In the genomic region with DNA sequence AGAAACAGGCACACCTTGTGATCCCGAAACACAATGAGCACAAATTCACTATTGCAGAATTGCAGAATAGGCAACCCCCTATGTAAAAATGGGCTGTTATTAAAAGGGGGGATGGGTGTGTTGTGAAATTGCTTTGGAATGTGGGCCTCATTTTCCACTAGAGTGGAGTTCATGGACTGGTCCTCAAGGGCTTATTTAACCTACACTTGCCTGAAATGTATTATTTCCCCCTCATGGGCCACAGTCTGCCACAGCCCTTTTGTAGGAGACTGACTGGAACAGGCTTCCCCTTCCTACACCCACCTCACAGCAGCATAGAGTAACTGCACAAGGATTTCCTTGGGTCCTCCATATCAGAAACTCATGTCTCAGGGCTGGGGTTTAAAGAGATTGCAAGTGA, we compare ENCODE assay signal across 22 mouse cellular contexts.
DNase-seq lines count a peak whose midpoint lies in the region; ATAC-seq lines count a peak whose summit lies in the region.
"Had no signal": no experiment of that assay in that cellular context is flagged by ENCODE, and none has a peak within 500 bp of the region (broad histone marks: within the 10 kb centered on the region; RNA-seq: fewer than 3 reads in every experiment).

No protein-coding gene starts in this region.

- DNase-seq in embryo, embryonic 10.5 days (ENCODE audit: low spot score), result peak; percentile 9
- DNase-seq in embryo, embryonic 9.5 days (ENCODE audit: extremely low spot score), result no peak
- no peak for DNase-seq in lung, postnatal 25 days (ENCODE audit: low spot score)
- no peak for DNase-seq in liver, embryonic 11.5 days (ENCODE audit: low spot score)
- DNase-seq: adrenal gland, postnatal 10 days; B cell, adult 2 months; cerebellum, adult 11 months; cerebellum, adult 8-10 months; cerebellum, postnatal 14 days; gastrocnemius, postnatal 10 days; heart, adult 18-20 months; heart, postnatal 10 days; heart, postnatal 4 days had no signal

- no peak overlapping the region for H3K4me2 ChIP-seq in lung, embryonic 16.5 days (ENCODE audit: low read depth, low read length)
- peak overlapping the region; percentile 11; the same call in 1 of the 2 replicates for H3K4me2 ChIP-seq in limb, embryonic 13.5 days (replicated peaks)
- no peak overlapping the region for H3K4me2 ChIP-seq in liver, embryonic 11.5 days
- H3K4me2 ChIP-seq: forebrain, embryonic 15.5 days; hindbrain, embryonic 12.5 days had no signal

- no peak overlapping the region for H3K27ac ChIP-seq in lung, embryonic 16.5 days (ENCODE audit: low read length)
- H3K27ac ChIP-seq in limb, embryonic 13.5 days, result peak overlapping the region; percentile 39; the same call in 1 of the 2 replicates
- H3K27ac ChIP-seq in liver, embryonic 11.5 days (ENCODE audit: low read depth, low read length), result no peak overlapping the region
- H3K27ac ChIP-seq: forebrain, embryonic 15.5 days; heart, embryonic 10.5 days; hindbrain, embryonic 12.5 days had no signal

- no peaks in the 10 kb centered on the region; the same call in 1 of the 2 replicates for H3K4me1 ChIP-seq in lung, embryonic 16.5 days (replicated peaks; ENCODE audit: control insufficient read depth, insufficient read depth, low read length)
- H3K4me1 ChIP-seq in limb, embryonic 13.5 days, result peaks cover 40% of the 10 kb centered on the region
- H3K4me1 ChIP-seq in liver, embryonic 11.5 days (replicated peaks; ENCODE audit: control insufficient read depth, insufficient read depth, low read length), result no peaks in the 10 kb centered on the region
- H3K4me1 ChIP-seq: forebrain, embryonic 15.5 days; hindbrain, embryonic 12.5 days had no signal

- H3K9ac ChIP-seq in lung, embryonic 16.5 days (ENCODE audit: low read length), result no peak overlapping the region
- H3K9ac ChIP-seq in limb, embryonic 13.5 days, result no peak overlapping the region
- no peak overlapping the region for H3K9ac ChIP-seq in liver, embryonic 11.5 days (ENCODE audit: low read depth, low read length)
- H3K9ac ChIP-seq: forebrain, embryonic 15.5 days; hindbrain, embryonic 12.5 days had no signal

- 90% methylated on average over 1 of the region's 1 CpGs for WGBS in lung, embryonic 16.5 days
- WGBS in limb, embryonic 13.5 days, result 29% methylated on average over 1 of the region's 1 CpGs
- WGBS in liver, embryonic 11.5 days, result 83% methylated on average over 1 of the region's 1 CpGs

- H3K36me3 ChIP-seq in lung, embryonic 16.5 days (ENCODE audit: control insufficient read depth, insufficient read depth, low read length), result no peaks in the 10 kb centered on the region
- no peaks in the 10 kb centered on the region for H3K36me3 ChIP-seq in limb, embryonic 13.5 days
- H3K36me3 ChIP-seq in liver, embryonic 11.5 days (ENCODE audit: control insufficient read depth, insufficient read depth, low read length), result no peaks in the 10 kb centered on the region
- H3K36me3 ChIP-seq: forebrain, embryonic 15.5 days; G1E; heart, embryonic 10.5 days; hindbrain, embryonic 12.5 days had no signal

- ATAC-seq in lung, embryonic 16.5 days (ENCODE audit: low read depth), result 0 out of 2 replicates have a peak, but pooled peaks have one; percentile 28
- peak; percentile 76 for ATAC-seq in limb, embryonic 13.5 days (ENCODE audit: low FRiP score, low read depth)
- ATAC-seq in megakaryocyte-erythroid progenitor cell, adult 5-6 weeks (replicated peaks; ENCODE audit: low FRiP score, low TSS enrichment, poor library complexity, severe bottlenecking), result no peak
- no peak for ATAC-seq in liver, embryonic 11.5 days (replicated peaks; ENCODE audit: low FRiP score)
- ATAC-seq: CD4-positive, CD25-positive, alpha-beta regulatory T cell, adult 4 months; forebrain, embryonic 15.5 days; hindbrain, embryonic 16.5 days had no signal

- no peaks in the 10 kb centered on the region for H3K9me3 ChIP-seq in lung, embryonic 16.5 days (ENCODE audit: control insufficient read depth, low read length)
- H3K9me3 ChIP-seq in limb, embryonic 13.5 days, result no peaks in the 10 kb centered on the region
- no peaks in the 10 kb centered on the region for H3K9me3 ChIP-seq in liver, embryonic 11.5 days (ENCODE audit: control insufficient read depth, low read length)
- H3K9me3 ChIP-seq: forebrain, embryonic 15.5 days; heart, embryonic 10.5 days; hindbrain, embryonic 12.5 days had no signal

- no peaks in the 10 kb centered on the region for H3K27me3 ChIP-seq in lung, embryonic 16.5 days (ENCODE audit: control insufficient read depth, insufficient read depth, low read depth, low read length)
- no peaks in the 10 kb centered on the region for H3K27me3 ChIP-seq in limb, embryonic 13.5 days
- no peaks in the 10 kb centered on the region; the same call in 1 of the 2 replicates for H3K27me3 ChIP-seq in liver, embryonic 11.5 days (replicated peaks; ENCODE audit: control insufficient read depth, insufficient read depth, low read length)
- H3K27me3 ChIP-seq: forebrain, embryonic 15.5 days; hindbrain, embryonic 12.5 days had no signal

- H3K4me3 ChIP-seq in lung, embryonic 16.5 days (ENCODE audit: low read length), result no peak overlapping the region
- H3K4me3 ChIP-seq in limb, embryonic 13.5 days, result no peak overlapping the region
- H3K4me3 ChIP-seq in liver, embryonic 11.5 days (ENCODE audit: low read depth, low read length), result no peak overlapping the region
- H3K4me3 ChIP-seq: forebrain, embryonic 15.5 days; heart, embryonic 10.5 days; hindbrain, embryonic 12.5 days had no signal

Comparison
In these comparisons a context has a peak if more than half of its experiments do, and no peak if none do; other contexts are left out.
1. ATAC-seq: peak in lung, embryonic 16.5 days (single experiment) and limb, embryonic 13.5 days (single experiment); none in megakaryocyte-erythroid progenitor cell, adult 5-6 weeks (single experiment) and liver, embryonic 11.5 days (single experiment).